Mouse (Mus musculus) embryonic fibroblast, embryonic 13.5 days (primary cell): ENCODE data around the gene Clec18a.

Experiments used
- CTCF ChIP-seq: IDR thresholded peaks from 2 replicates; pipeline ENCODE4 v1.5.1; 2011; ENCODE audit warnings: mild to moderate bottlenecking, control low read depth, low read length, moderate library complexity, borderline replicate concordance; ENCODE audit not compliant: insufficient read depth
- POLR2A ChIP-seq: IDR thresholded peaks from 2 replicates; pipeline ENCODE4 v1.6.1; 2011; ENCODE audit warnings: low read depth, mild to moderate bottlenecking, control low read depth, low read length, moderate library complexity

GRCm38 (mm10) chr8:111075926-111076325 is 16.3 kb downstream of the Clec18a start:
- no peak for TF ChIP-seq POLR2A
- TF ChIP-seq CTCF = no peak
